Mouse (Mus musculus) layer of hippocampus, adult 9-10 months (tissue): ENCODE data around the gene 4430402I18Rik.

Experiments used
- DNase-seq: peaks from one replicate; pipeline ENCODE4 v3.0.0; 2022; ENCODE audit warnings: low spot score

4430402I18Rik gene

DNA sequence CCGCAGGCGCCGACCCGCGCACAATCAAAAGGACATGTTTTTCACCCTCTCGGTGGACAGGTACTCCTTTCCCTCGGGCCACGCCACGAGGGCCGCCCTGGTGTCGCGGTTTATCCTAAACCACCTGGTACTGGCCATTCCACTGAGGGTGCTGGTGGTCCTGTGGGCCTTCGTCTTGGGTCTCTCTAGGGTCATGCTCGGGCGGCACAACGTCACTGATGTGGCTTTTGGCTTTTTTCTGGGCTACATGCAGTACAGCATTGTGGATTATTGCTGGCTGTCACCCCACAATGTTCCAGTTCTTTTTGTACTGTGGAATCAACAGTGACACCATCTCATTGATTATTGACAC is 3.1 kb downstream of the 4430402I18Rik start:
- no peak for DNase-seq

GRCm38 (mm10) chr19:28963842-28964551 is 3.6 kb downstream of the 4430402I18Rik start, which contains the start of gene Plpp6:
Plpp6 (plus strand) TSS chr19:28963953.
- DNase-seq = no peak

- no peak for DNase-seq
Measured at GRCm38 (mm10) chr19:28963513-28963841, 4.1 kb downstream of the 4430402I18Rik start.

- no peak for DNase-seq
Measured at GRCm38 (mm10) chr19:28963113-28963512, 4.5 kb downstream of the 4430402I18Rik start.

DNA sequence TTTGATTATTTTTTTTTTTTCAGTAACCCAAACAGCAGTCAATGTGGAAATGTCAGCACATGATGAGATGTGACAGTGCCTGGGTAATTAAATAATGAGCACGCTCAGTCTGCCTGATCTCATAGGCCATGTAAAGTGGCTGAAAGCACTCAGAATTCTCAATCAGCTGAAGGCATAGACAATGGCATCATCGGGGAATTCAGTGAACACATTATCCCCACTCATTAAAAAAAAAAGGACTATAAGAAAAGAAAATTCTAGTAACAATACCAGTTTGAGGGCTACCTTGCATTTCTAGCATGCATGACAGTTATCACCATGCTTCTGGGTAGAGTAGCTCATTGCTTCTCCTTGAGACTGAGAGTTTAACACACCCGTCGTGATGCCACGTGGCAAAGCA is 16.3 kb downstream of the 4430402I18Rik start:
- DNase-seq = no peak

DNA sequence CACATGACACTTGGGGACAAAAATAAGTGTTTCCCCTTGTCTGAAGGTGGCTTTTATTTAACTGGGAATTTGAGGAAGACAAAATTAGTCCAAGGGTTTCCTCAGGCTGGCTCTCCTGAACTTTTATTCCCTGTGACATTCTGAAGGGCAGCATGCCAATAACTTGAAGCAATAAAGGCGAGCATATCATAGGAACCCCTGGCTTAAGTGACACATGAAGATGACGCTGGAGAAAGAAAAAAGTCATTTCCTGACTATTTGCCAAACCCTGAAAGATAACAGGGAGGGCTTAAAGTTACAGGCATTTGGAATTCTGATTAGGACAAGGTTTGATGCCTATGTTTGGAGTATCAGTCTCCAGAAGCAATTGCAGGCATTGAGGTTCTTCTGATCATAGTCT is 20.3 kb downstream of the 4430402I18Rik start:
- no peak for DNase-seq

- DNase-seq = no peak
Measured at GRCm38 (mm10) chr19:28946782-28947181, 20.8 kb downstream of the 4430402I18Rik start.

DNA sequence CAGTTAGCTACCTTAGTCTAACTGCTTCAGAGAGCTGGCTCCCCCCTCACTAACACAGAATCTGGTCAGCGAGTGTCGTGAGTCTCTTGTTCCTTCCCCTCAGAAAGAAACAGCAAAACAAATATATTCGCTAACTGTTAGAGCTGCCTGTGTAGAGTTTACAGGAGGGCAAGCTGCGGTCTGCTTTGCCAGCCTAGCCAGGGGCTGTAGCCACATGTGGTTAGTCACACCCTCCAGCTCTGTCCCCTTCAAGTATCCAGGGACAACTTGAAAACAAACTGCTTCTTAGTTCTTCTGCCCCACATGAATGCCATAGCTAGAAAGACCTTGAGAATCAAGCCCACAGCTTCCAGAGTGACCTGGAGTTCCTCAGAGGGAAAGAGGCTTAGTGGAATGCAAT is 26.3 kb downstream of the 4430402I18Rik start:
- no peak for DNase-seq

GRCm38 (mm10) chr19:28940135-28940874 is 27.3 kb downstream of the 4430402I18Rik start:
- no peak for DNase-seq

GRCm38 (mm10) chr19:28934897-28935296 is 32.7 kb downstream of the 4430402I18Rik start:
- no peak for DNase-seq

DNA sequence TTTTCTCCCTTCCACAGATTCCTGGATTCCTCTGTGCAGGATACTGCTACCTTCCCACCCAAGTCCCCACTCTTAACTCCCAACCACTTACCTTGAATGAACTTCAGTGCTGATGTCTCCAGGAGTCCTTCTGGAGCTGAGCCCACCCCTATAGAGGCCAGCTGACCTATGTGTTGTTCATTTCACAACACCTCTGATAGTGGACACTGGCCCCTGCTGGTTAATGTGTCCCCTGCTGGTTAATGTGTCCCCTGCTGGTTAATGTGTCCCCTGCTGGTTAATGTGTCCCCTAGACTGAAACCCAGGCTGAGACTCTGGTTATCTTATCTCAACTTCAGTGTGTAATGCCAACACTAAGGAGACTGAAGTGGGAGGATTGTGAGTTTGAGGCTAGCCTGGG is 38.6 kb downstream of the 4430402I18Rik start:
- DNase-seq = no peak

DNA sequence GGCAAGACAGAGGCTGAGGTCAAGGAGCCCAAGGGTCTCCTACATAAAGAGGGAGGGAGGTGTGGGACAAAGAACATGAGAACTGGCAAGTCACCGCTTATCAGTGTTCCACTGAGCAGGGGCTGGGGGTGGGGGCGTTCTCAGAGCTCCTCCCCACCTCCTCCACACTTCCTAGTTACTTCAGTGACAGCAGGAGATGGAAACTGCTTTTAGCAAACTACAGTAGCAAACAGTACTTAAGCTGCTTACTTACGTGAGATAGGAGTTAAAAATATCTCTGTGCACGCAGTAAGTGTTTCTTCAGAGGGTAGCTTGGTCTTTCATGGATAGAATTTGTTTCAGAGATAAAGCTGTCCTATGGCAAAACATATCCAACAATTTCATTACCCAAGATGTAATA is 40.2 kb downstream of the 4430402I18Rik start:
- DNase-seq = no peak

- no peak for DNase-seq
Measured at GRCm38 (mm10) chr19:28926366-28926765, 41.2 kb downstream of the 4430402I18Rik start.

- no peak for DNase-seq
Measured at GRCm38 (mm10) chr19:28917839-28918238, 49.8 kb downstream of the 4430402I18Rik start.

DNA sequence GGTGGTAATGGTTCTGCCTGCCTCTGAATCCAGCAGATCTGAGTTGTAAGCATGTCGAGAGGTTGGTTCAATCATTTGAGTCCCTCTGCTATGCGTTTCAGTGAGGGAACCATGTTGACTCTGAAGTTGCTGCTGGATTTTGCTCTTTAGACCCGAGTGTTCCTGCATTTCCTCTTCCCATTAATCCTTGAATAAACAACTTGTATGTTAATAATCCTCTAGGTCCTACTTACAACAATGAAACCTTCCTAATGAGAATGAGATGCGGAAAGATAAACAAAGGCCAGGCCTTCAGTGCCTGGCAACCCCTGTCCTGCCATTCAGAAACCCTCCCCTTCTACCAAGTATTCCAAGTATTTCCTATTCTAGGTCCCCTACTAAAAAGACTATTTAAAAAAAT is 51.1 kb downstream of the 4430402I18Rik start:
- no peak for DNase-seq

- DNase-seq = no peak
Measured at GRCm38 (mm10) chr19:28915602-28916250, 51.9 kb downstream of the 4430402I18Rik start.

DNA sequence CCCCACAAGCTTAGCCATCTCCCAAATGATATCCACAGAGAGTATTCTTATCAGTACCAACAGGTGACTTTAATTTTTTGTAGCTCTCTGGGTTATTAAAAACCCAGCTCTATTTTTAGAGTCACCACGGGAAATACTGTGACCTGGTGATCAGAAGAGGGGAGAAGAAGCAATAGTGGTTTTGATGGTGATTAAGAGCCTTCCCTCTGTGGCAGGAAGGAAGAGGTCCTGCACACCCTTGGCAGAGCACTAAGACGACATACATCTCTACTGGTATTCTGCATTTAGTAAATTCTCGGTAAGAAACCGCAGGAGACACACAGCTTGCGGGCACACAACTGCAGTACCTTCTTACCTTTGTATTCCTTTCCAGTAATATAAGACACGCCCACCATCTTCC is 53.0 kb downstream of the 4430402I18Rik start:
- no peak for DNase-seq

- DNase-seq = no peak
Measured at GRCm38 (mm10) chr19:28908693-28909092, 58.9 kb downstream of the 4430402I18Rik start.

DNA sequence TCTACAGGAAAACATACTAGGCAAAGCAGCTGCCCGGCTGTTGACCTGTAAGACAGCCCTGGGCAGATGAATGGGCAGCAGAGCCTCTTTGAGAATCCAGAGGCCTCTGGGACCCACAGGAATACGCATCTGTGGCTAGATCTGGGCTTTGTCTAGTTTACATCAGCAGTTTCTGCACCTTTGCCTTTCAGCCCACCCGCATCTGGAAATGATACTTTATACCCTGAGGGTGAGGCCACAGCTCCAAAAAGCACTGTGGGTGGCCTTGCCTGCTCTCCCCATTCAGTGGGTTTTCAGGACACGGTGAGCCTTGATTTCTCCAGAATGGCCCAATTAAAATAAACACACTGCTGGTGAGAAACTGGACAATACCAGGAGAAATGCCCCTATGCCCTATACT is 59.4 kb downstream of the 4430402I18Rik start:
- no peak for DNase-seq

GRCm38 (mm10) chr19:28903536-28904119 is 64.0 kb downstream of the 4430402I18Rik start:
- DNase-seq = no peak

DNA sequence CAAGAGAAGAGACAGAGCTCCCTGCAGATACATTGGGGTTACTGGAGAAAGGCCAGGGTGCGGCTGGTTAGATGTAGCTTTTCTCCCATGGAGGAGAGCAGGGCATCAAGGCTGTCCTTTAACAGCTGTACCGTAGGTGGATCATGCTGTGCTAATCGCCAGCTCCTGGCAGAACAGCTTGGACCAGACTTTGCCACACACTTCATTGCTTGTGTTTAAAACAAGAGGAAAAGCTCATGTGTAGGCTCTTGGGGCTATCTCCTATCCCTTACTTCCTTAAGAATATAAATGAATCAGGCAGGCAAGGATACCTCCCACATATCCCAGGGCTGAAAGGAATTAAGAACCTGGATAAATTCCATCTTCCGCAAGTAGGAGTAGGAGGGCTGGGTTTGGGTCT is 64.8 kb downstream of the 4430402I18Rik start:
- peak; percentile 73 for DNase-seq

DNA sequence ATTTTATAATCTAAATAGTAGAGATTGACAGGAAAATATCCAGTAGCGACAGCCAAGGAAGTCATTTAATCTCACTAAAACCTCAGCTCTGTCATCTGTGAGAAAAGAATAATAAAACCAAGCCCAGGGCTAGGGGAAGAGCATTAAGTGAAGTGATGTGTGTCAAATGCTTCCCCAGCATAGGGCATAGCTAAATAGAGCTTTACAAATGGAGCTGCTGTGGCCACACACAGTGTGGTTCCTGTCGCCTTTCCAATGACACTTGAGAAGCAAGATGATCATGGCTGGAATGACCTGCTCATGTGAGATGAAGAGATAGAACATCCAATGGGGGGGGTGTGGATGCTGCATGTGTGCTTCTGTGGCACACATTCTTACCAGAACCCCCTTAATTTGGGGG is 65.5 kb downstream of the 4430402I18Rik start:
- DNase-seq = no peak

GRCm38 (mm10) chr19:28900771-28901170 is 66.8 kb downstream of the 4430402I18Rik start:
- DNase-seq = no peak
